Mouse (Mus musculus) thymus, adult 18-20 months (tissue): ENCODE measurements around the gene Ptgs2.

ENCODE experiments used
- DNase-seq, 2 experiments: peaks; one replicate each; pipeline ENCODE4 v3.0.0; 2022; ENCODE audit warnings: mixed read lengths in 2 of 2

The Ptgs2 gene

DNA sequence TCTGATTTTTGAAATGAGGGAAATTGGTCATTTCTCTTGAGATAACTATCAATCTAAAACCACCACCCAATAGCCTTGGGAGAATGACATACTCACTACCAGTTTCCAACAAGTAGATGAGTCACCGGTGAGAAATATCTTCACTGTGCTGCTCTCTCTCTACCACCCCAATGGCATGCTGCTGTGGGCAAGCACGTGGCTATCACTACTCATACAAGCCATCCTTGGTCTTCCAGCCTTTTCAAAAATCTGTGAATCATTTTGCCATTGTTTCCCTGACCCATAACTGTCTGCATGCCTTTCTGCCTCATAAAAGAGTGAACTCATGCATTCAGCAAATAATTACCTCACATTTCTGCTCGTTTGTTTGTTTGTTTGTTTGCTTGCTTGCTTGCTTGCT is 51.6 kb downstream of the Ptgs2 start:
- DNase-seq = no peak
